Mouse (Mus musculus): ENCODE measurements around the gene Cxcl16. TPM values are rescaled to one million over a fixed set of nuclear protein-coding genes. Genes with fewer than 3 reads are reported as not detected.
A peak's percentile ranks its signal among the peaks of the same experiment; 100 is the strongest.

The Cxcl16 gene
- polyA plus RNA-seq, 1 experiment from 2014 or later: 9.0 TPM

GRCm38 (mm10) chr11:70463970-70464369 lies 4.2 kb upstream of the Cxcl16 start:
- ATAC-seq (ENCODE audit: insufficient read depth, low FRiP score): no peak
- 85% methylated on average over 5 of the region's 5 CpGs for WGBS

GRCm38 (mm10) chr11:70458688-70459600 lies 840 bp downstream of the Cxcl16 start, which contains the start of gene Zmynd15:
Zmynd15 (plus strand) TSS chr11:70459433.
- peak within 1 kb of the TSS; percentile 79 for H3K9ac ChIP-seq (ENCODE audit: low read length)
- no peak within 1 kb of the TSS for H3K27ac ChIP-seq (ENCODE audit: low read length)
- H3K27me3 ChIP-seq (ENCODE audit: control insufficient read depth, insufficient read depth, low read length): peaks cover 3% of the 10 kb centered on the region
- peaks cover 12% of the 10 kb centered on the region for H3K4me1 ChIP-seq (ENCODE audit: control insufficient read depth, insufficient read depth, low read length)
- peak within 1 kb of the TSS; percentile 99 for H3K4me2 ChIP-seq (ENCODE audit: low read depth, low read length)
- 14% methylated on average over 32 of the region's 32 CpGs for WGBS
- H3K4me3 ChIP-seq (replicated peaks; ENCODE audit: low read length): peak within 1 kb of the TSS; percentile 73
- no peak for ATAC-seq (ENCODE audit: insufficient read depth, low FRiP score)
- H3K9me3 ChIP-seq (replicated peaks; ENCODE audit: control insufficient read depth, low read length): no peaks in the 10 kb centered on the region
- no peaks in the 10 kb centered on the region; the same call in 1 of the 2 replicates for H3K36me3 ChIP-seq (ENCODE audit: control insufficient read depth, insufficient read depth, low read length)

More at GRCm38 (mm10) chr11:70463970-70464369, 4.2 kb upstream of the Cxcl16 start:
- Histone ChIP-seq H3K27ac (ENCODE audit: low read length) (no peak overlapping the region), H3K4me2 (ENCODE audit: low read depth, low read length) (no peak overlapping the region), H3K4me3 (replicated peaks; ENCODE audit: low read length) (no peak overlapping the region), H3K36me3 (ENCODE audit: control insufficient read depth, insufficient read depth, low read length) (no peaks in the 10 kb centered on the region), H3K4me1 (ENCODE audit: control insufficient read depth, insufficient read depth, low read length) (peaks cover 18% of the 10 kb centered on the region), H3K9me3 (replicated peaks; ENCODE audit: control insufficient read depth, low read length) (no peaks in the 10 kb centered on the region), H3K9ac (ENCODE audit: low read length) (no peak overlapping the region), H3K27me3 (ENCODE audit: control insufficient read depth, insufficient read depth, low read length) (peaks cover 6% of the 10 kb centered on the region)

DNA sequence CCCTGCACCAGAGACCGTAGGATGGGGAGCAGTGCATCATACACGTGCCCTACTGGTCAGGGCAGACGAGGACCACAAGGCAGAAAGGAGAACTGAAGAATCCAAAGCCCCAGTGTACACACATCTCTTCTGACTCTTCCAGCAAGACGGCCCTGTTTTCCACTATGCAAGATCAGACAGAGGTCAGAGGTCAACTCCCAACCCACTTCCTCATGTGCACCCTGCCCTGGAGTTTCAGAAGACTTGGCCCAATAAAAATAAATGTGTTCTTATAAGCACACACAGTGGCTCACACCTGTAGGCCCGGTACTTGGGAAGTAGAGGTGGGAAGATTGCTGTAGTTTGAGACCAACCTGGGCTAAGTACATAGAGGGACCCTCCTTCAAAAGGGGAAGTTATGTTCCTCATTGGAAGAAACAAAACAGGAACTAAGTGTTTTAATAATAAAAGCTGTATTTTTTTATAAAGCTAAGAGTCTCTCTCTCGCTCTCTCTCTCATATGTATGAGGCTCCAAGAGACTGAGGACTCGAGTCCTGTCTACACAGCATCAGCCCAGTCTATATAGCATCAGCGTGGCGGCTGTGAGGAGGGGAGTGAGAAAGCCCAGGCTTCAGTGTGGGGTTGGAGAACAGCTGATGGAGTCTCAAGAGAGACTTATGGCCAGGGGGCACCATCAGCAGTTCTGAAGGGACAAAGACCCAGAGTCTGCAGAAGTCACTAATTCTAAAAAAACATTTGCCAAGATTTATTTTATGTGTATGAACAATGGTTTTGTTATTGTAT lies 6.3 kb downstream of the Cxcl16 start:
- H3K9ac ChIP-seq (ENCODE audit: low read length): no peak overlapping the region
- ATAC-seq (ENCODE audit: insufficient read depth, low FRiP score): no peak
- no peak overlapping the region for H3K27ac ChIP-seq (ENCODE audit: low read length)
- no peaks in the 10 kb centered on the region for H3K9me3 ChIP-seq (replicated peaks; ENCODE audit: control insufficient read depth, low read length)
- peaks cover 9% of the 10 kb centered on the region for H3K4me1 ChIP-seq (ENCODE audit: control insufficient read depth, insufficient read depth, low read length)
- H3K36me3 ChIP-seq (ENCODE audit: control insufficient read depth, insufficient read depth, low read length): no peaks in the 10 kb centered on the region; the same call in 1 of the 2 replicates
- H3K4me2 ChIP-seq (ENCODE audit: low read depth, low read length): peak overlapping the region; percentile 59; the same call in 1 of the 2 replicates
- 82% methylated on average over 9 of the region's 9 CpGs for WGBS
- H3K27me3 ChIP-seq (ENCODE audit: control insufficient read depth, insufficient read depth, low read length): no peaks in the 10 kb centered on the region
- H3K4me3 ChIP-seq (replicated peaks; ENCODE audit: low read length): no peak overlapping the region

GRCm38 (mm10) chr11:70451797-70452498 lies 7.8 kb downstream of the Cxcl16 start, which contains the start of gene Med11:
Med11 (plus strand) TSS chr11:70451919.
- H3K36me3 ChIP-seq (ENCODE audit: control insufficient read depth, insufficient read depth, low read length): no peaks in the 10 kb centered on the region; the same call in 1 of the 2 replicates
- H3K4me2 ChIP-seq (ENCODE audit: low read depth, low read length): peak within 1 kb of the TSS; percentile 59
- H3K27me3 ChIP-seq (ENCODE audit: control insufficient read depth, insufficient read depth, low read length): no peaks in the 10 kb centered on the region
- WGBS: 0% methylated on average over 46 of the region's 46 CpGs
- H3K4me1 ChIP-seq (ENCODE audit: control insufficient read depth, insufficient read depth, low read length): peaks cover 9% of the 10 kb centered on the region
- H3K4me3 ChIP-seq (replicated peaks; ENCODE audit: low read length): peak within 1 kb of the TSS; percentile 65
- peak; percentile 99 for ATAC-seq (ENCODE audit: insufficient read depth, low FRiP score)
- peak within 1 kb of the TSS; percentile 85 for H3K9ac ChIP-seq (ENCODE audit: low read length)
- no peaks in the 10 kb centered on the region for H3K9me3 ChIP-seq (replicated peaks; ENCODE audit: control insufficient read depth, low read length)
- H3K27ac ChIP-seq (ENCODE audit: low read length): peak within 1 kb of the TSS; percentile 99

DNA sequence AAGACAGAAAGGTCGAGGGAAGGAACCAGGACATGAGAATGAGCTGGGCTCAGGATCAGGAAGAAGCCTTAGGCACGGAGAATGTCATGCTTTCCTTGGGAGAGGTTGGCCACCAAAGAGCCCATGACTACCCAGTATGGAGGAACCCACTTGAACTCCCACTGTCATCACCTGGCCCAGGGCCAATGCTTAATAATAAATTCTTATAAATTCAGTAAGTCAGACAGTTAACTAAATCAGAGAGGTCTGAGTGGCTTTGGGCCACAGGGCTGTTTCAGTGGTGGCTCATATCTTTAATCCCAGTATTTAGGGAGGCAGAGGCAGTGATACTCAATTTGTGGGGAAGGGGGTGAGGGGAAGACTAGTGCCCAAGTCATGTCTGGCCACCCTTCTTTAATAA lies 8.9 kb downstream of the Cxcl16 start:
- H3K9ac ChIP-seq (ENCODE audit: low read length): no peak overlapping the region
- H3K27me3 ChIP-seq (ENCODE audit: control insufficient read depth, insufficient read depth, low read length): no peaks in the 10 kb centered on the region
- no peak for ATAC-seq (ENCODE audit: insufficient read depth, low FRiP score)
- no peak overlapping the region for H3K27ac ChIP-seq (ENCODE audit: low read length)
- H3K4me3 ChIP-seq (replicated peaks; ENCODE audit: low read length): no peak overlapping the region
- peak overlapping the region; percentile 59; the same call in 1 of the 2 replicates for H3K4me2 ChIP-seq (ENCODE audit: low read depth, low read length)
- 83% methylated on average over 2 of the region's 2 CpGs for WGBS
- H3K36me3 ChIP-seq (ENCODE audit: control insufficient read depth, insufficient read depth, low read length): no peaks in the 10 kb centered on the region; the same call in 1 of the 2 replicates
- H3K9me3 ChIP-seq (replicated peaks; ENCODE audit: control insufficient read depth, low read length): no peaks in the 10 kb centered on the region
- peaks cover 9% of the 10 kb centered on the region for H3K4me1 ChIP-seq (ENCODE audit: control insufficient read depth, insufficient read depth, low read length)

GRCm38 (mm10) chr11:70447373-70447772 lies 12.4 kb downstream of the Cxcl16 start:
- H3K27ac ChIP-seq (ENCODE audit: low read length): no peak overlapping the region
- H3K4me3 ChIP-seq (replicated peaks; ENCODE audit: low read length): no peak overlapping the region
- WGBS: 85% methylated on average over 1 of the region's 1 CpGs
- no peaks in the 10 kb centered on the region for H3K27me3 ChIP-seq (ENCODE audit: control insufficient read depth, insufficient read depth, low read length)
- no peaks in the 10 kb centered on the region; the same call in 1 of the 2 replicates for H3K4me1 ChIP-seq (ENCODE audit: control insufficient read depth, insufficient read depth, low read length)
- no peak overlapping the region for H3K9ac ChIP-seq (ENCODE audit: low read length)
- ATAC-seq (ENCODE audit: insufficient read depth, low FRiP score): no peak
- no peaks in the 10 kb centered on the region for H3K36me3 ChIP-seq (ENCODE audit: control insufficient read depth, insufficient read depth, low read length)
- H3K4me2 ChIP-seq (ENCODE audit: low read depth, low read length): no peak overlapping the region
- no peaks in the 10 kb centered on the region for H3K9me3 ChIP-seq (replicated peaks; ENCODE audit: control insufficient read depth, low read length)

GRCm38 (mm10) chr11:70446756-70447155 lies 13.0 kb downstream of the Cxcl16 start:
- Histone ChIP-seq H3K4me3 (replicated peaks; ENCODE audit: low read length) (no peak overlapping the region), H3K9me3 (replicated peaks; ENCODE audit: control insufficient read depth, low read length) (no peaks in the 10 kb centered on the region), H3K9ac (ENCODE audit: low read length) (no peak overlapping the region), H3K4me2 (ENCODE audit: low read depth, low read length) (no peak overlapping the region), H3K27ac (ENCODE audit: low read length) (no peak overlapping the region), H3K4me1 (ENCODE audit: control insufficient read depth, insufficient read depth, low read length) (no peaks in the 10 kb centered on the region), H3K27me3 (ENCODE audit: control insufficient read depth, insufficient read depth, low read length) (no peaks in the 10 kb centered on the region), H3K36me3 (ENCODE audit: control insufficient read depth, insufficient read depth, low read length) (no peaks in the 10 kb centered on the region)
- ATAC-seq (ENCODE audit: insufficient read depth, low FRiP score): no peak
- WGBS: 36% methylated on average over 3 of the region's 3 CpGs

GRCm38 (mm10) chr11:70444667-70445066 lies 15.1 kb downstream of the Cxcl16 start:
- ATAC-seq (ENCODE audit: insufficient read depth, low FRiP score): peak; percentile 41; the same call in 1 of the 2 replicates
- 54% methylated on average over 6 of the region's 6 CpGs for WGBS
- H3K27ac ChIP-seq (ENCODE audit: low read length): no peak overlapping the region

More at GRCm38 (mm10) chr11:70444667-70445066, 15.1 kb downstream of the Cxcl16 start:
- H3K9ac ChIP-seq (ENCODE audit: low read length): no peak overlapping the region
- no peak overlapping the region for H3K4me2 ChIP-seq (ENCODE audit: low read depth, low read length)
- no peaks in the 10 kb centered on the region for H3K4me1 ChIP-seq (ENCODE audit: control insufficient read depth, insufficient read depth, low read length)
- H3K9me3 ChIP-seq (replicated peaks; ENCODE audit: control insufficient read depth, low read length): no peaks in the 10 kb centered on the region
- no peaks in the 10 kb centered on the region for H3K36me3 ChIP-seq (ENCODE audit: control insufficient read depth, insufficient read depth, low read length)
- H3K27me3 ChIP-seq (ENCODE audit: control insufficient read depth, insufficient read depth, low read length): no peaks in the 10 kb centered on the region
- no peak overlapping the region for H3K4me3 ChIP-seq (replicated peaks; ENCODE audit: low read length)
